Mouse (Mus musculus): Measurements from ENCODE around the gene Pxn.

Pxn gene

GRCm38 (mm10) chr5:115528128-115528527 is 21.7 kb downstream of the Pxn start:
- DNase-seq (ENCODE audit: low spot score in 2 of 2) = no peak

GRCm38 (mm10) chr5:115529364-115529741 is 22.9 kb downstream of the Pxn start:
- DNase-seq (ENCODE audit: low spot score in 2 of 2) = no peak

GRCm38 (mm10) chr5:115529742-115530446 is 23.4 kb downstream of the Pxn start:
- no peak for DNase-seq (ENCODE audit: low spot score in 2 of 2)

- DNase-seq (ENCODE audit: low spot score in 2 of 2) = peak in 1 of 2 experiments; percentile 26
Observed at GRCm38 (mm10) chr5:115530447-115530809, 24.0 kb downstream of the Pxn start.

- DNase-seq (ENCODE audit: low spot score in 2 of 2) = peak in 1 of 2 experiments; percentile 70
Observed at GRCm38 (mm10) chr5:115531671-115532270, 25.3 kb downstream of the Pxn start.

GRCm38 (mm10) chr5:115534290-115534731 is 27.8 kb downstream of the Pxn start:
- no peak for DNase-seq (ENCODE audit: low spot score in 2 of 2)

- no peak for DNase-seq (ENCODE audit: low spot score in 2 of 2)
Observed at GRCm38 (mm10) chr5:115534856-115535255, 28.4 kb downstream of the Pxn start.

GRCm38 (mm10) chr5:115535635-115536034 is 29.2 kb downstream of the Pxn start:
- no peak for DNase-seq (ENCODE audit: low spot score in 2 of 2)

- DNase-seq (ENCODE audit: low spot score in 2 of 2) = no peak
Observed at GRCm38 (mm10) chr5:115538017-115538692, 31.7 kb downstream of the Pxn start.

GRCm38 (mm10) chr5:115538693-115539043 is 32.2 kb downstream of the Pxn start:
- DNase-seq (ENCODE audit: low spot score in 2 of 2) = peak in 1 of 2 experiments; percentile 93

GRCm38 (mm10) chr5:115542635-115543384 is 36.3 kb downstream of the Pxn start:
- no peak for DNase-seq (ENCODE audit: low spot score in 2 of 2)

- peak in 1 of 2 experiments; percentile 59 for DNase-seq (ENCODE audit: low spot score in 2 of 2)
Observed at GRCm38 (mm10) chr5:115543509-115544253, 37.2 kb downstream of the Pxn start.

- no peak for DNase-seq (ENCODE audit: low spot score in 2 of 2)
Observed at GRCm38 (mm10) chr5:115544655-115545185, 38.2 kb downstream of the Pxn start.

GRCm38 (mm10) chr5:115545636-115546035 is 39.2 kb downstream of the Pxn start:
- DNase-seq (ENCODE audit: low spot score in 2 of 2) = no peak

GRCm38 (mm10) chr5:115546536-115546935 is 40.1 kb downstream of the Pxn start:
- DNase-seq (ENCODE audit: low spot score in 2 of 2) = no peak

GRCm38 (mm10) chr5:115547014-115547413 is 40.5 kb downstream of the Pxn start:
- DNase-seq (ENCODE audit: low spot score in 2 of 2) = no peak

- no peak for DNase-seq (ENCODE audit: low spot score in 2 of 2)
Observed at GRCm38 (mm10) chr5:115547421-115547820, 40.9 kb downstream of the Pxn start.

GRCm38 (mm10) chr5:115548501-115549285 is 42.2 kb downstream of the Pxn start:
- DNase-seq (ENCODE audit: low spot score in 2 of 2) = no peak

GRCm38 (mm10) chr5:115550482-115551005 is 44.1 kb downstream of the Pxn start:
- no peak for DNase-seq (ENCODE audit: low spot score in 2 of 2)

GRCm38 (mm10) chr5:115551386-115551785 is 44.9 kb downstream of the Pxn start:
- DNase-seq (ENCODE audit: low spot score in 2 of 2) = no peak
